In the genomic region with DNA sequence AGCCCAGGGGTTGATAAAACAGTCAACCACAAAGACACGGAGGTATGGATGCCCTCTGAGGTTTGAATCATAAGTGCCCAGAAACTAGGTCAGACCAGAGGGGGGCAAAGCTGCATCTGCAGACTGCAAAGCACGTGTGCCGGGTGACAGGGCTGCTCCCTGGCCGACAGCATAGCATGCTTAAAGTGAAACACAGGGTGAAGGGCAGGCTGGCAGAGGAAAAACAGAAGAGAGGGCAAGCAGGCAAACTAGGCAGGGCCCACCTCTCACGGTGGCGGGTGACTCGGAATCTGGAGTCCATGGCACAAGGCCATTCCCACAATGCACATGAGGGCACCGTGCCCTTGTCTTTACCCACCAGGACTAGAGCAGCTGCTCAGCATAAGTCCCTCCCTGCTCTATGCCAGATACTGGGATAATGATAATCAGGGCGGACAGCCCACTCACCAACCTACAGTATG, we compare ENCODE assay signal across 17 mouse cellular contexts.
DNase-seq lines count a peak whose midpoint lies in the region; ATAC-seq lines count a peak whose summit lies in the region.
"Had no signal": no experiment of that assay in that cellular context is flagged by ENCODE, and none has a peak within 500 bp of the region (broad histone marks: within the 10 kb centered on the region; RNA-seq: fewer than 3 reads in every experiment).

No protein-coding gene starts in this region.

- no peak overlapping the region for H3K4me2 ChIP-seq in forebrain, embryonic 14.5 days (ENCODE audit: low read length)
- no peak overlapping the region for H3K4me2 ChIP-seq in forebrain, embryonic 15.5 days (replicated peaks)
- H3K4me2 ChIP-seq: heart, embryonic 12.5 days; hindbrain, embryonic 12.5 days; neural tube, embryonic 15.5 days had no signal

- no peaks in the 10 kb centered on the region for H3K4me1 ChIP-seq in forebrain, embryonic 14.5 days (ENCODE audit: control insufficient read depth, insufficient read depth, low read length)
- H3K4me1 ChIP-seq in forebrain, embryonic 15.5 days: peaks cover 9% of the 10 kb centered on the region; the same call in 1 of the 2 replicates

- no peak for ATAC-seq in forebrain, embryonic 14.5 days
- ATAC-seq in forebrain, embryonic 15.5 days (replicated peaks): no peak
- ATAC-seq: midbrain, embryonic 16.5 days had no signal

- peaks cover 61% of the 10 kb centered on the region for H3K36me3 ChIP-seq in forebrain, embryonic 14.5 days (ENCODE audit: control insufficient read depth, insufficient read depth, low read length)
- H3K36me3 ChIP-seq in forebrain, embryonic 15.5 days: peaks cover 34% of the 10 kb centered on the region

- H3K9me3 ChIP-seq in forebrain, embryonic 14.5 days (replicated peaks; ENCODE audit: control insufficient read depth, low read length): no peaks in the 10 kb centered on the region
- H3K9me3 ChIP-seq in forebrain, embryonic 15.5 days: no peaks in the 10 kb centered on the region
- H3K9me3 ChIP-seq: heart, embryonic 12.5 days; hindbrain, embryonic 12.5 days; neural tube, embryonic 15.5 days had no signal

- H3K4me3 ChIP-seq in forebrain, embryonic 14.5 days (ENCODE audit: low read depth, low read length): no peak overlapping the region
- H3K4me3 ChIP-seq in forebrain, embryonic 15.5 days: no peak overlapping the region
- H3K4me3 ChIP-seq: heart, embryonic 12.5 days; hindbrain, embryonic 12.5 days; neural tube, embryonic 15.5 days had no signal

- H3K9ac ChIP-seq in forebrain, embryonic 14.5 days (ENCODE audit: low read length): no peak overlapping the region
- no peak overlapping the region for H3K9ac ChIP-seq in forebrain, embryonic 15.5 days (replicated peaks)
- H3K9ac ChIP-seq: heart, embryonic 12.5 days; hindbrain, embryonic 12.5 days; neural tube, embryonic 15.5 days had no signal

- H3K27ac ChIP-seq in forebrain, embryonic 14.5 days (ENCODE audit: low read depth, low read length): peak overlapping the region; percentile 14; the same call in 1 of the 2 replicates
- no peak overlapping the region for H3K27ac ChIP-seq in forebrain, embryonic 15.5 days (replicated peaks)
- H3K27ac ChIP-seq: hindbrain, embryonic 12.5 days; macrophage; neural tube, embryonic 15.5 days had no signal

- DNase-seq in adrenal gland, adult (ENCODE audit: inconsistent age in 2 of 2, low spot score in 1 of 2): peak; percentile 67 to 73
- DNase-seq in adrenal gland, postnatal 4 days (ENCODE audit: low spot score in 2 of 2): no peak
- no peak for DNase-seq in forebrain, embryonic 14.5 days (ENCODE audit: low spot score)
- DNase-seq in thymus, postnatal 10 days (ENCODE audit: low spot score in 2 of 2): peak; percentile 36 to 37
- no peak for DNase-seq in thymus, postnatal 25 days
- no peak for DNase-seq in kidney, adult 18-20 months
- no peak for DNase-seq in urinary bladder, adult 2 months (ENCODE audit: low spot score)
- DNase-seq: gastrocnemius, postnatal 25 days; kidney, adult 2 months; lung, adult 18-20 months; right cerebral cortex, postnatal 14 days had no signal

- 91% methylated on average over 9 of the region's 9 CpGs for WGBS in forebrain, embryonic 14.5 days
- 79% methylated on average over 9 of the region's 9 CpGs for WGBS in forebrain, embryonic 15.5 days

- H3K27me3 ChIP-seq in forebrain, embryonic 14.5 days (replicated peaks; ENCODE audit: control insufficient read depth, insufficient read depth, low read length): no peaks in the 10 kb centered on the region
- no peaks in the 10 kb centered on the region for H3K27me3 ChIP-seq in forebrain, embryonic 15.5 days
- H3K27me3 ChIP-seq: neural tube, embryonic 15.5 days had no signal

Comparison
In these comparisons a context has a peak if more than half of its experiments do, and no peak if none do; other contexts are left out.
1. DNase-seq: peak in adrenal gland, adult (2 of 2) and thymus, postnatal 10 days (2 of 2); none in adrenal gland, postnatal 4 days (0 of 2), forebrain, embryonic 14.5 days (single experiment), thymus, postnatal 25 days (single experiment), kidney, adult 18-20 months (single experiment) and urinary bladder, adult 2 months (single experiment).